Mouse (Mus musculus) lung, postnatal 0 days (tissue): ENCODE results near the gene Wbp2. TPM values are rescaled to one million over a fixed set of nuclear protein-coding genes. Genes with fewer than 3 reads are reported as not detected.

Source experiments
- ATAC-seq: fragments of 200-750 bp; cut with Nextera tagmentation; 2 replicates; pipeline ENCODE4 v1.8.0; 2017; ENCODE audit warnings: moderate library complexity
- DNase-seq: peaks from one replicate; pipeline ENCODE4 v3.0.0-alpha.2; 2016; ENCODE audit warnings: low spot score
- H3K27ac ChIP-seq: fragments of 300-500 bp; sonication (generic); 2 replicates; pipeline ENCODE4 v1.5.1; 2014; ENCODE audit warnings: antibody characterized with exemption, mild to moderate bottlenecking, low read length, mixed read lengths
- H3K27me3 ChIP-seq: fragments of 300-500 bp; sonication (generic); replicated peaks from 2 replicates; pipeline ENCODE4 v1.6.1; 2014; ENCODE audit warnings: low read length, mixed read lengths; ENCODE audit not compliant: insufficient read depth
- H3K36me3 ChIP-seq: fragments of 300-500 bp; sonication (generic); 2 replicates; pipeline ENCODE4 v1.6.1; 2014; ENCODE audit warnings: low read length, mixed read lengths; ENCODE audit not compliant: insufficient read depth
- H3K4me1 ChIP-seq: fragments of 300-500 bp; sonication (generic); 2 replicates; pipeline ENCODE4 v1.6.1; 2014; ENCODE audit warnings: antibody characterized with exemption, low read depth, low read length, mixed read lengths; ENCODE audit not compliant: insufficient read depth
- H3K4me2 ChIP-seq: fragments of 300-500 bp; sonication (generic); replicated peaks from 2 replicates; pipeline ENCODE4 v1.6.1; 2014; ENCODE audit warnings: low read depth, mild to moderate bottlenecking, low read length, moderate library complexity, mixed read lengths
- H3K4me3 ChIP-seq: fragments of 300-500 bp; sonication (generic); 2 replicates; pipeline ENCODE4 v1.5.1; 2014; ENCODE audit warnings: low read depth, low read length
- H3K9ac ChIP-seq: fragments of 300-500 bp; sonication (generic); replicated peaks from 2 replicates; pipeline ENCODE4 v1.6.1; 2014; ENCODE audit warnings: low read depth, mild to moderate bottlenecking
- H3K9me3 ChIP-seq: fragments of 300-500 bp; sonication (generic); 2 replicates; pipeline ENCODE4 v1.6.1; 2016; ENCODE audit warnings: low read length, mixed read lengths
- CTCF ChIP-seq: IDR thresholded peaks from 2 replicates; pipeline ENCODE4 v1.5.1; 2016; ENCODE audit warnings: antibody characterized with exemption, mild to moderate bottlenecking
- EP300 ChIP-seq: IDR thresholded peaks from 2 replicates; pipeline ENCODE4 v1.6.1; 2016; ENCODE audit warnings: antibody characterized with exemption, mild to moderate bottlenecking, control low read depth
- WGBS: fragments of 180-500 bp; shearing (Covaris S2); extraction: QIAGEN DNeasy Blood & Tissue Kit; methylation state at CpG from one replicate; pipeline ENCODE4 v1.1.7; 2014; 5-methylcytosine and 5-hydroxymethylcytosine counted together
- polyA plus RNA-seq: library from polyadenylated mRNA; unstranded; fragments of >200 nt; fragmentation: Nextera tagmentation; extraction: Ambion mirVana; gene quantifications from 2 replicates; pipeline ENCODE4 v1.2.1, GENCODE M21; 2015

The Wbp2 gene
- polyA plus RNA-seq, 1 experiment from 2014 or later: 108 TPM

GRCm38 (mm10) chr11:116079511-116079910 lies 7.3 kb downstream of the Wbp2 start:
- peaks cover 30% of the 10 kb centered on the region; the same call in 1 of the 2 replicates for H3K36me3 ChIP-seq
- no peak overlapping the region for H3K9ac ChIP-seq
- no peak overlapping the region for H3K27ac ChIP-seq

GRCm38 (mm10) chr11:116078676-116079320 lies 8.0 kb downstream of the Wbp2 start:
- H3K27me3 ChIP-seq: no peaks in the 10 kb centered on the region
- H3K4me2 ChIP-seq: no peak overlapping the region
- no peak overlapping the region for H3K4me3 ChIP-seq
- WGBS: 53% methylated on average over 10 of the region's 10 CpGs
- ATAC-seq: no peak
- TF ChIP-seq EP300: no peak
- TF ChIP-seq CTCF: no peak
- H3K27ac ChIP-seq: peak overlapping the region; percentile 34; the same call in 1 of the 2 replicates
- H3K4me1 ChIP-seq: peaks cover 4% of the 10 kb centered on the region; the same call in 1 of the 2 replicates
- H3K9me3 ChIP-seq: no peaks in the 10 kb centered on the region
- no peak overlapping the region for H3K9ac ChIP-seq
- peaks cover 30% of the 10 kb centered on the region; the same call in 1 of the 2 replicates for H3K36me3 ChIP-seq
- no peak for DNase-seq

More at GRCm38 (mm10) chr11:116079511-116079910, 7.3 kb downstream of the Wbp2 start:
- ATAC-seq (no peak), DNase-seq (no peak)
- Histone ChIP-seq H3K4me3 (no peak overlapping the region), H3K4me2 (no peak overlapping the region), H3K4me1 (peaks cover 4% of the 10 kb centered on the region; the same call in 1 of the 2 replicates), H3K9me3 (no peaks in the 10 kb centered on the region), H3K27me3 (no peaks in the 10 kb centered on the region)
- TF ChIP-seq CTCF (no peak), EP300 (no peak)
- WGBS: 67% methylated on average over 10 of the region's 10 CpGs

GRCm38 (mm10) chr11:116078221-116078620 lies 8.6 kb downstream of the Wbp2 start:
- no peak for TF ChIP-seq CTCF
- no peak for TF ChIP-seq EP300
- Histone ChIP-seq H3K27me3 (no peaks in the 10 kb centered on the region), H3K4me2 (peak overlapping the region; percentile 61), H3K9ac (no peak overlapping the region; the same call in 1 of the 2 replicates), H3K36me3 (peaks cover 24% of the 10 kb centered on the region; the same call in 1 of the 2 replicates), H3K27ac (peak overlapping the region; percentile 92), H3K9me3 (no peaks in the 10 kb centered on the region), H3K4me1 (peaks cover 4% of the 10 kb centered on the region; the same call in 1 of the 2 replicates), H3K4me3 (peak overlapping the region; percentile 31; the same call in 1 of the 2 replicates)
- 7% methylated on average over 16 of the region's 16 CpGs for WGBS
- peak; percentile 69 for ATAC-seq
- DNase-seq: peak; percentile 77

GRCm38 (mm10) chr11:116077446-116078204 lies 9.2 kb downstream of the Wbp2 start, which contains the start of gene Unc13d:
Gene Unc13d (minus strand): TSS chr11:116077961.
- peak; percentile 88 for ATAC-seq
- TF ChIP-seq CTCF (peak; percentile 72), EP300 (peak; percentile 69)
- Histone ChIP-seq H3K27ac (peak within 1 kb of the TSS; percentile 92), H3K36me3 (peaks cover 20% of the 10 kb centered on the region; the same call in 1 of the 2 replicates), H3K9ac (peak within 1 kb of the TSS; percentile 50), H3K4me1 (peaks cover 4% of the 10 kb centered on the region; the same call in 1 of the 2 replicates), H3K9me3 (no peaks in the 10 kb centered on the region), H3K4me3 (peak within 1 kb of the TSS; percentile 31), H3K27me3 (no peaks in the 10 kb centered on the region), H3K4me2 (peak within 1 kb of the TSS; percentile 61)
- DNase-seq: peak; percentile 84
- 49% methylated on average over 22 of the region's 22 CpGs for WGBS

- TF ChIP-seq CTCF: no peak
- TF ChIP-seq EP300: no peak
- H3K27me3 ChIP-seq: no peaks in the 10 kb centered on the region
- ATAC-seq: no peak
- H3K9ac ChIP-seq: 0 out of 2 replicates have a peak overlapping the region, but pooled peaks have one; percentile 50
- H3K4me2 ChIP-seq: peak overlapping the region; percentile 61
- H3K4me3 ChIP-seq: peak overlapping the region; percentile 31; the same call in 1 of the 2 replicates
- DNase-seq: no peak
- H3K36me3 ChIP-seq: peaks cover 13% of the 10 kb centered on the region; the same call in 1 of the 2 replicates
- H3K4me1 ChIP-seq: peaks cover 4% of the 10 kb centered on the region; the same call in 1 of the 2 replicates
- peak overlapping the region; percentile 92 for H3K27ac ChIP-seq
- 66% methylated on average over 7 of the region's 7 CpGs for WGBS
- H3K9me3 ChIP-seq: no peaks in the 10 kb centered on the region
These were observed 10.0 kb downstream of the Wbp2 start for GRCm38 (mm10) chr11:116076836-116077235.

- TF ChIP-seq CTCF: 0 out of 2 replicates have a peak, but pooled peaks have one; percentile 6
- no peak for TF ChIP-seq EP300
- peak overlapping the region; percentile 61 for H3K4me2 ChIP-seq
- H3K4me1 ChIP-seq: peaks cover 4% of the 10 kb centered on the region; the same call in 1 of the 2 replicates
- H3K4me3 ChIP-seq: no peak overlapping the region
- no peaks in the 10 kb centered on the region for H3K27me3 ChIP-seq
- 69% methylated on average over 7 of the region's 7 CpGs for WGBS
- H3K36me3 ChIP-seq: peaks cover 13% of the 10 kb centered on the region; the same call in 1 of the 2 replicates
- no peak overlapping the region for H3K27ac ChIP-seq
- DNase-seq (no peak), ATAC-seq (no peak)
- no peaks in the 10 kb centered on the region for H3K9me3 ChIP-seq
- H3K9ac ChIP-seq: no peak overlapping the region
These were observed 10.6 kb downstream of the Wbp2 start for GRCm38 (mm10) chr11:116076266-116076540.
